Mouse (Mus musculus): ENCODE data around the gene Jade1.

Gene Jade1

GRCm38 (mm10) chr3:41580401-41581323 is 25.1 kb downstream of the Jade1 start:
- no peak for DNase-seq

GRCm38 (mm10) chr3:41581436-41581835 is 25.9 kb downstream of the Jade1 start:
- no peak for DNase-seq

- DNase-seq, result no peak
Observed at GRCm38 (mm10) chr3:41582256-41582655, 26.7 kb downstream of the Jade1 start.

GRCm38 (mm10) chr3:41583092-41583491 is 27.6 kb downstream of the Jade1 start:
- no peak for DNase-seq

GRCm38 (mm10) chr3:41583621-41584020 is 28.1 kb downstream of the Jade1 start:
- no peak for DNase-seq

- DNase-seq, result no peak
Observed at GRCm38 (mm10) chr3:41585548-41585947, 30.0 kb downstream of the Jade1 start.

GRCm38 (mm10) chr3:41586330-41586729 is 30.8 kb downstream of the Jade1 start:
- no peak for DNase-seq

GRCm38 (mm10) chr3:41586917-41587316 is 31.4 kb downstream of the Jade1 start:
- no peak for DNase-seq

- peak in 1 of 2 experiments; percentile 19 for DNase-seq
Observed at GRCm38 (mm10) chr3:41587588-41587987, 32.1 kb downstream of the Jade1 start.

GRCm38 (mm10) chr3:41588495-41588894 is 33.0 kb downstream of the Jade1 start:
- no peak for DNase-seq

GRCm38 (mm10) chr3:41589246-41589914 is 33.8 kb downstream of the Jade1 start:
- no peak for DNase-seq

GRCm38 (mm10) chr3:41589988-41590387 is 34.5 kb downstream of the Jade1 start:
- DNase-seq, result no peak

- DNase-seq, result no peak
Observed at GRCm38 (mm10) chr3:41590695-41591559, 35.4 kb downstream of the Jade1 start.

- no peak for DNase-seq
Observed at GRCm38 (mm10) chr3:41591651-41592170, 36.2 kb downstream of the Jade1 start.

- DNase-seq, result no peak
Observed at GRCm38 (mm10) chr3:41592805-41593204, 37.3 kb downstream of the Jade1 start.

GRCm38 (mm10) chr3:41594097-41594879 is 38.8 kb downstream of the Jade1 start:
- DNase-seq, result no peak

GRCm38 (mm10) chr3:41595010-41595409 is 39.5 kb downstream of the Jade1 start:
- no peak for DNase-seq

GRCm38 (mm10) chr3:41597036-41597435 is 41.5 kb downstream of the Jade1 start:
- DNase-seq, result no peak

- DNase-seq, result no peak
Observed at GRCm38 (mm10) chr3:41598412-41598811, 42.9 kb downstream of the Jade1 start.

- no peak for DNase-seq
Observed at GRCm38 (mm10) chr3:41599226-41599625, 43.7 kb downstream of the Jade1 start.

- peak in 1 of 2 experiments; percentile 65 for DNase-seq
Observed at GRCm38 (mm10) chr3:41599806-41600589, 44.5 kb downstream of the Jade1 start.

Data from spleen, adult 18-20 months (tissue).